Mouse (Mus musculus): ENCODE measurements at regions not wholly inside any gene's neighbourhood (a gene's known extent, or its start where the extent isn't known, plus 50 kb on each side); places are given as distances from the start of the nearest gene placed in this dataset.
"Not testable (repeated sequence)": the region's sequence is repeated elsewhere in the genome, so short reads cannot be mapped to it uniquely, and the experiment has no call there.

DNA sequence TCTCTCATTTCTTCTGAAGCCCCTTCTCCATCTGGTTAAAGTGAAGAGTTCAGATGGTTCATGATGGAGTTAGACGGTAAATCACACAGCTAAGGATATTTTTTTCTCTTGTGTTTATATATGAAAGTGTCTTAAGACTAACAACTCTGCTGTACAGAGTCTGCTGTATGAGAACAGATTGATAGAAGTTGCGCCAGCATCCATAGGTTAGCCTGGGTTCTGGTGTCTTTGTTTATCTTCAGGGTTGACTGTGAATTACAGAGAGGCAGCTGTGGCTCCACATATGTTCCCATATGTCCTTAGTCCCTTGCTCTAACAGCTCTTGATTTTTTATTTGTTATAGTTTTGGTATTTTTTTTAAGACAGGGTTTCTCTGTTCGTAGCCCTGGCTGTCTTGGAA lies 334.9 kb upstream of the Api5 start:
- no peak for DNase-seq

DNA sequence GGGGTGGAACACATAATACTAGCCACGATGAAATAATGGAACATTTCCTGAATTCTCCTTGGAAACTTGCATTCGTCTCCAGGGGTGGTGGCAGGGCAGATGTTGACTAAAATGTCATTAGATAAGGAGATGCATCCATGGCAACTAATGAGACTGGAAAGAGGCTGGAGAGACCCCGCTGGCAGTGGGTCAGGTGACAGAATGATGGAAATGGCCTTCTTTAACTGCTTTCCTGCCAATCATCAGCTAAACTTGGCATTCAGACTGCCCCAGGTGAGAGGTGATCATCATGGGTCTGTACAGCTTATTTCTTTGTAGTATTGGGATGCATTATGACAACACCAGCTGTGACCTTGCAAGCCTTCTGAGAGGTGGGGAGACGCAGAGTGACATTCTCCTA lies 334.3 kb upstream of the Api5 start:
- no peak for DNase-seq

DNA sequence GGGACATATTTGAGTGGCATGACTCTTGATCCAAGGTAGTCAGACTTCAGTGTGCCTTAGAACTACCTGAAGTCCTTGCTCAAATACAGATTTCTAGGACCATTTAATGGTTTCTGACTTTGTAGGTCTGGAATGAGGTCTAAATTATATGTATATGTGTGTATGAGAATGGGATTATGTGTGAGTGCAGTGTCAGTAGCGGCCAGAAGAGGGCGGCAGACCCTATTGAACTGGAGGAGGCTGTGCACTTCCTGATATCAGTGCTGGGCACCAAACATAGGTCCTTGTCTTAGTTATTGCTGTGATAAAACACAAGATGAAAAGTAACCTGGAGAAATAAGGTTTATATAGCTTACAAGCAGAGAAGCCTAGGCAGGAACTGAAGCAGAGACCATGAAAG lies 328.6 kb upstream of the Api5 start:
- no peak for DNase-seq

DNA sequence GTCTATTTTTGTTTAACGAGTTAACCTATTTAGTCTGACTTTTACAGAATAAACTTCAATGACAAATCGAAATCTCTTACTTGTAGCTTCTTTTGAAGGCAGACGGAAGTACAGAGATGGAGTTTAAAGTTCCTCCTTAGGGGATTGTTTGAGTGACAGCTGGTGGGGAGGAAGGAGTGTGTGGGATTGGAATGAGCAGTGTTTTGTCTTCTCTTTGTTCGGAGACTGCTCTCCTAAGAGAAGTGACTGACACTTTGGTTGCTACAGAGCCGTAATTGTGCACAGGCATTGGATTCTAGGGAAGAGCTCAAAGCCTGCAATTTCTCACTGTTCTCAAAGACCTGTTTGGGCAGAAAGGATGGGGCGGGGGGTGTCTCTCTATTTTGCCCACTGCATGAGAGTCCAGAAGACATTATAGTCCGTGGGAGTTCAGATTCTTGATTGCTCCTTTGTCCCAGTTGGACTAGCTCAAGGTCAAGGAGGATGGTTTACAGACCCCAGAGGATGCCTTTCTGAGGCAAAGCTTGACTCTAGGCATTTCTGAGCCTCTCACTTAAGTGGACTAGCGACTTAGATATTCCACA lies 327.0 kb upstream of the Api5 start:
- DNase-seq, result no peak

DNA sequence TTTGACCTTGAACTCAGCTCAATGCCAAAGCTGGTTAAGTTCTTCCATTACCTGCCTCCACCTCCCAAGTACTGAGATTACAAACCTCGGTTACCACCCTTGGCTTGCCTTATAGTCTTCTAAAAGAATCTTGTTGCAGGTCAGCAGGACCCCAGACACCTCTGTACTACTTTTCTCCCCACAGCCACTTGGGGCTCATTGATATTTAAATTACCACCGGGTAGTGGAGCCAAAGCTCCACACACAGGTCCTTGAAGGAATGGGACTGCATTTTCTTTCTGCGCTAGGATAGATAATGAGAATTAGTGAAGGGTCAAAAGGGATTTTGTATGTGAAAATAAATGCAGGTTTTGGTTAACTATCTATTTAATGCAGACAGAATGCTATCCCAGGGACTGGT lies 326.5 kb upstream of the Api5 start:
- no peak for DNase-seq

DNA sequence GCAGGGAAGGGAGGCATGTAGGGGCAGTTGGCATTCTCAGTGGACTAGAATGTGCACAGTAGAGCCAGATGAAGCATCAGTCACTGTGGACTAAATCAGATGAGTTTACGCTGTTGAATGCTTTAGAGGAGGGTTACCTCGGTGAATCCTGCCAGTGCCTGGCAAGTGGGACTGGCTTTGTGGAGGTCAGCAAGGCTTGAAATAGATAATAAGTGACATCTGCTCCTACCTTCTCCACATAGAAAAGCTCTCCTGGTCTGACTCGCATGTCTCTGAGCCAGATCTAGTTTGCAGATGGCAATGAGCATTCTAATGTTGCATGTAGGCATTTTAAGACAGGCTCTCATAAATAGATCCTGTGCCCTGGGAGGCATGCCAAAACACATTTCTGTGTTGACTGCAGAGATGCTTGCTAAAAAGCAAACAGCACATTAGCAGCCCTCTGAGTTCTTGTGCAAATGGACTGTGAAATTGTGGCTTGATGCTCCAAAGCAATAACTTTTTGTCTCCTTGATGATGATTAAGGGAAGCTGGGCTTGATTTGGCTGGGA lies 310.3 kb upstream of the Api5 start:
- peak; percentile 39 to 41 for DNase-seq

DNA sequence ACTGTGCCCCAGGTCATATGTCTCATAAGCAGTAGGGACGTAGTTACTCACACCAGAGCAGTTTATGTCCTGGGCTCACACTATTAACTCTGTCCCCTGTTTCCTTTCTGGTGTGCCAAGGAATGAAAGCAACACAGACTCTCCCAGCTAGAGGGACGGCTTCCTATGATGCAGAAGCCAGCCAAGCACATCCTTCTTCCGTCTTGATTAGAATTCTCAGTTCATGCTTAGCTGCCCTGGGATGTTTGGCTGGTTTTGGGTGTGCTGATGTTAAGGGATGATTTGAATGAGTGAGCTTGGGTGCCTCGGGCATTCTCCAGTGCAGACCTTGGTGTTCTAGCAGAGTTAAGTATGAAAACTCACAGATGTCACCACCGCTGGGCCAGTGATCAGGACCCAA lies 291.9 kb upstream of the Api5 start:
- DNase-seq, result no peak

DNA sequence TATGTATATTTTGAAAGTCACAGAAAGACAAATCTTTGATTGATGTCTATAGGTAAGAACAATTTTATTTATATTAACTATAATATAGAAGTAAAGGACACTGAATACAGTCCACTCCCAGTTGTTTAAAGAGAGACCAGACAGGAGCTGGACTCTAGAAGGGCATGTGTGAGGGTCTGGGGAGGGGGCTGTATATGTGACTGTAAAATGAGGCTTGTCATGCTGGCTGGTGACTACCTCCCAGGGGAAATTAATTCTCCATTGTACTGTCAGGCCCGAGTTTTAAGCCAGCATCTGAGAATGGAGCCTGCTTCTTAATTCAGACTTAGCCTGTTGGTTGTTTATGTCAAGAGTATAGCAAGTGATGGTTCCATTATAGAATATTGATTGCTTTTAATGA lies 261.4 kb upstream of the Api5 start:
- DNase-seq, result no peak

DNA sequence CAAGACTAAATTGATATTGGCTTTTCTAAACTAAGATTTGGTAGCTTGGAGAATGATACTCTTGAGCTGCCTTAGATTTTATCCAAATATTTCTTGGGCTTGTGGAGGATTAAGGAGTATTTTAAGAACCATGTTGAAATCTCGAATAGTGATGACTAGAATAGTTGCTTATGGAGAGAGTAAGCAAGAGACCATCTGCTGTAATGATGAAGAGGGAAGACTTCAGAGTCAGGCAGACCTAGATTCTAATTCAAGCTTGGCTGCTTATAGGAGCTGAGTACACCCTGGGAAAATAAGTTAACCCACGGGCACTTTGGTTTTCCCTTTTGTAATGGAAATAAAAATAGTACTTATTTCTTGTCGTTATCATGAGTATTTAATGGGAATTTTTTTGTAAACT lies 257.3 kb upstream of the Api5 start:
- no peak for DNase-seq

DNA sequence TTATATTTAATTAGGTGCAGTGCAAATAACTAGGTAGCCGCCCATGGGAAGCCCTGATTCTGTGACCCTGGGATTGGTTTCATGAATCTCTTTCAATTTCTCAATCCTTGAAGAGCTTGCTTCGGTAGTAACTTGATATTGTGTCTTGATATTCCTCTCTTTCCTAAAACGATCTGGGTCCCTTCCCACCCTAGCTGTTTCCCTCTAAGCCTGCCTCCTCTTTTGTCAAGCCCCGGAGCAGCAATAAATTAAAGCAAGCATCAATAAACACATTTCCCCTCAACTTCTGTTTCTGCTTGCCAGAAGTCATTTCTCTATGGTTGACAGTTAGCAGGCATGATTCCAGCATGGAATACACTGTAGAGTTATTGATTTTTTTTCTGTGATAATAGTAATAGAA lies 252.6 kb upstream of the Api5 start:
- no peak for DNase-seq

DNA sequence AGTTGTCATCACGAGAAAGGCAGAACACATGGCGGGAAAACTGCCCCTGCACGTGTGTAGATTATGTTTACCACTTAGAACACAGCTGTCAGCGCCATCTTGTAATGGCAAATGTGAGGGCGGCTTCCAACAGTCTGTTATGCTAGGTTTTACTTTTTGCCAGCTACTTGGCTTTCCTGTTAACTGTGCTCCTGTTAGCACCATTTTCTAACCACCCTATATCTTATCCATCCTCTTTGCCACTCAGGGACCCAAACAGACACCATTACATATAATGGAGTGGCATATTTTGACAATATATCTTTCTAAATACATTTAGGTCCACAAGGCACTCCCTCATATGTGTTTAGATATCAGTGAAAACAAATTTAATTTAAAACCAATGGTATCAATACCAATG lies 247.7 kb upstream of the Api5 start:
- not testable (repeated sequence) for DNase-seq

DNA sequence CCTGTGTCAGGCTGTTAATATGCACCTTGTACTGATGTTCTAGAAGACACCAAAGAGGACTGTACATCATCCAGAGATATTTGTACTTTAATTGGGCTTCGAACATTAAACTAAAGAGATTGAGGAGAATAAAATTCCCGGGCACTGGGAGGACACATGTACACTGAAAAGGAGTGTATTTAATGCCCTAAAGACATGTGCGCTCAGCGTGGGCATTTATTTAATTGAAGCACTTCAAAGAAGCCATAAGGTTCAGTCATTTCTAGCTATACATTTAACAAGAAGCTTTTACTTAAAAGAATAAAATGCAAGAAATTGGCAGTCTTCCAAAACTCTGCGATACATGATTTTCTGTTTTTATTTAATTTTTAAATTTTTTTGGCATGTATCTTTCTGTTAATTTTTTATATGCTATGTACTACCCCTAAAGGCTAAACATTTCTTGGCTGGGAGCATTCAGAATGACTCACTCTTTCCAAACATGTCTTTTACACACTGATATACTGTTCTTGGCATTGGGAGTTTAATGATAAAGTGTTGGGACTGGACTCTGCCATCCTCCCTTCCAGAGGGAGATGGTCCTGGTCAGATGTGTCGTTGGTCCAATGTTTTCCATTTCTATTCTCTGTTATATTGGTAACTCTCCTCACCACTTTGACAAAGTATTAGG lies 242.3 kb upstream of the Api5 start:
- no peak for DNase-seq

DNA sequence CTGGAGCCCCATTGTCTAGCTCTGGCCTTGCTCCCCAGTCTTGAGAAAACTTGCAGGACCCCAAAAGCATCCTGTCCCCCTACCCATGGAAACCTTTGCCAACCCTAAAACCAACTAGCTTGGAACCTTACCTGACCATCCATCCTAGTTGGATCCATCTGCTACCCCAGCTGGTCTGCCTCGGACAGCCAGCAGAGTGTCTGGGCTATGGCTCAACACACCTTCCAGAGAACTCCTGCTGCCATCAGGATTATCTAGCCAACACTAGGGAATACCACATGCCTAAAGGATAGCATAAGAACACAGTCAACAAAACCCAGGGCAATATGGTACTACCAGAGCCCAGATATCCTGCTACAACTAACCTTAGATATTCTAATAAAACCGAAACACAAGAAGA lies 227.9 kb upstream of the Api5 start:
- peak; percentile 42 to 44 for DNase-seq

DNA sequence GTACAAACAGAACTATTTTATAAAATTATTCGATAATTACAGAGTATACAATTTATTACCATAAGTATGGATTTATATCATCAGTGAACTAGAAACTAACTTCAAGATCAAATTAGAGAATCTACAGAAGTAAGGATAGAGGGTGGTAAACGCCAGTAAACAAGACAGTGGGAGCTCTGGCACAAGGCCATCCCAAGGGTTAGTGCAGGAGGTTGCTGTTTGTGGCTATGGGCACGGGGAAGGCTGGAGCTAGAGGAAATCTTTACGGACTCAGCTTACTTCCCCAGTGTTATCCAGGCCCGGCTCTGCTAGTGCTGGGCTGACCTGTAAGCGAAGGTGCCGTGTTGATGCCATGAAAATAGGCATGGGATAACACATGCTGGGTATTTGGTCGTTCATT lies 220.5 kb upstream of the Api5 start:
- peak; percentile 46 to 48 for DNase-seq
